Mouse (Mus musculus) yolk sac, embryonic 10.5 days (tissue): ENCODE measurements around the gene Crxos.
A peak's percentile ranks its signal among the peaks of the same experiment; 100 is the strongest.

Experiments used
- DNase-seq: peaks from one replicate; pipeline ENCODE4 v3.0.0-alpha.2; 2017; ENCODE audit warnings: low spot score

Crxos gene

DNA sequence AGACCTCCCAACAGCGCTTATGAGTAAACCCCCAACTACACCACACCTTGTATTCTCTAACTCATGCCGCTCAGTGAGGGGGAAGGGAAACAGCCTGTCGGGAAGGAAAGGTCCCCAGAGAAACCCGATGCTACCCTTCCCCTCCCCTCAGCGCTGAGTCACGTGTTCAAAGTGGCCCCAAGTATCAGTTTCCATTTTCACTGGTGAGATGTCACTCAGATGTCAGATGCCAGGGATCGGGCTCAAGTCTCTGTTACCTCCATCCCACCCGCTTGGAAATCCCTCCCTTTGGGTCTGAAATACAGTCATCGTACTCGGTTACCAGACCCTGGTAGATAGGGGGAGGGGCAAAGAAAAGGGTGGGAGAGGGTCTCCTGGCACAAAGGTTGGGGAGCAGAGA, 39.4 kb downstream of the Crxos start:
- peak; percentile 50 for DNase-seq

DNA sequence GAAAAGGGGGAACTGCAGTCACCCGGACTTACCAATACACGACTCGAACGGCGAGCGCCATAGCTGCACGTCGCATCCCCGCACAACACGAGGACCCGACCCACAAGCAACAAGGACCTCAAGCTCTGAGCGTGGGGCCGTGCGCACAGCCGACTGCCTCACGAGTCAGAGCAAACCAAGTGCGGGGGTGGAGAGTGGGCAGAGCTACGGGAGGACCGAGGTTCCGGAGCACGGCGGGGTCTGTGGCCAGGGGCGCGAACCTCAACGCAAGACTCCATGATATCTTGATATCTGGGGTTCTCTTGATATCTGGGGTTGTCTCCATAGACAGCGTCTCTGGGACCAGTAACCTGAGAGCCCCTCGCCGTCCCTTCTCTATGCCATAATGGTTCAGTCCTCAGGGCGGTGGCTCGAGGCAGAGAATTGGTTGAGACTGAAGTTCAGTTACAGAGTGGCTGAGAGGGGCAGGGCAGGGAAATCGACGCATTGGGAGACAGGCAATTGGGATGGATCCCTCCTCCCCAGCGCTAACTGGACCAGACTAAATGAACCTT, 39.9 kb downstream of the Crxos start, which contains the start of gene Selenow:
Selenow (minus strand) TSS at position 183 of the 554 bp plus-strand sequence.
- peak; percentile 94 for DNase-seq

GRCm38 (mm10) chr7:15929910-15930309, 47.5 kb downstream of the Crxos start:
- DNase-seq: peak; percentile 56

DNA sequence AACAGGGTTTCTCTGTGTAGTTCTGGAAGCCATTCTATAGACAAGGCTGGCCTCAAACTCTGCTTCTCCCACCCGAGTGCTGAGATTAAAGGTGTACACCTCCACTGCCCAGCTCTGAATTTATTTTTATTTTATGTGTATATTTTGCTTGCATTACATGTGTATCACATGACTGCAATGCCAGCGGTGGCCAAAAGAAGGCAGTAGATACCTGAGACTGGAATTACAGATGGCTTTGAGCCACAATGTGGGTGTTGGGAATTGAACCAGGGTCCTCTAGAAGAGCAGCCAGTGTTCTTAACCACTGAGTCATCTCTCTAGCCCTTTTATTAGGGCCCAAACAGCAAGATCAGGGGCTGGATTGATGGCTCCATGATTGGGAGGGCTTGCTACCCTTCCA, 48.1 kb downstream of the Crxos start:
- DNase-seq: no peak

- no peak for DNase-seq
Observed at GRCm38 (mm10) chr7:15931635-15932034, 49.2 kb downstream of the Crxos start.

DNA sequence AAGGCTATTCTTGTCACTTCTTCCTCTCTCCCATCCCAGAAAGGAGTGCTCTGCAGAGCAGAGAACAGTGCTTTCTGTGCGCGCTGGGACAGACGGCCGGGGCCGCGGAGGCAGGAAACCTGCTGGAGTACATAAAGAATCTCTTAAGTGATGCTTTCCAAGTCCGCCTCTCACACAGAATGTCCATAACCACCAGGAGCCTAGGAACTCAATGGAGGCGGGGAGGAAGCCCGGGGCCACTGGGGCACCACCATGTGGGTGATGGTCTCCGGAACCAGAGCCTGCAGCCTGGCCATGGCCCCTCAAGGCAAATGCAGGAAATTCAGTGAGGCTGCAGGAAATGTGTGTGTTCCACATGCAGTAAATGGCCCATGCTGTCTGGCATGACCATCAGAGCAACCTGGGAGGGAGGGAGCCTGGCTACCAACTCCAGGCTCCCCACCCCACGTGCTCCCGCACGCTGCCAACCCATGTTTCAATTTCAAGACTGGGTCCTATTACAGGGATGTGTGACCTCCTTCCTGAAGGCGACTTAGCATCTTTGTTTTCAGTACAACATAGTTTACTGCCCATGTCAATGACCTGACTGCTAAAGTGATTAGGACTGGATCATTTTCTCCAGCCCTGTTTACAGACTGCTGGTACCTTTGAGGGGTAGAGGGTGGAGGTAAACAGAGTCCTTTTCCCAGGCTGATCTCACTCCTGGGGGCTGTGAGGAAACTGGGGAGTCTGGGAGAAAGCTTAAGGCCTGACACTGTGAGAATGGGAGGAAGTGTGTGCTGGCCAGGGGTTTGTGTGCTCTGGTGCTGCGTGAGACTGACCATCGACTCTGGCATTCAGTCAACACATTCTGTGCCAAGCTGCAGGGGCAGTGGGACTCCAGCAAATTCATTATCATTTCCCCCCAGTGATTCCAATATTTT, 51.3 kb downstream of the Crxos start:
- no peak for DNase-seq

- DNase-seq: no peak
Observed at GRCm38 (mm10) chr7:15937491-15937890, 55.1 kb downstream of the Crxos start.

DNA sequence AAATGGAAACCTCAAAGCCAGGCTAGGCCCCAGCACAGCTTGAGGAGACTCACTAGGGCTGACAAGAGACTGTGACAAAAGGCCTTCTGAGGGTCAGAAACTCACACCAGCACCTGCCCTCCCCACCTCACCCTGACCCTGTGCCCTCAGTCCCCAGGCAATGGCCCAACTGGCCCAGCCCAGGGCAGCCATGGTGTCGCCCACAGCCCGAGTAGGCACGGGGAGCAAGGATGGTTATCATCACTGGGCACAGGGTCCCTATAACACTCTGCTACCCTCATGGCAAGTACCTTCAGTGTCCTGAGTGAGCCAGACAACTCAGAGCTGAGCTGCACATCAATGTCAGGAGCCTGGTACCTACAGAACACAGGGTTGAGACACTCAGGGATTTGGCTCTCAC, 56.2 kb downstream of the Crxos start:
- no peak for DNase-seq

DNA sequence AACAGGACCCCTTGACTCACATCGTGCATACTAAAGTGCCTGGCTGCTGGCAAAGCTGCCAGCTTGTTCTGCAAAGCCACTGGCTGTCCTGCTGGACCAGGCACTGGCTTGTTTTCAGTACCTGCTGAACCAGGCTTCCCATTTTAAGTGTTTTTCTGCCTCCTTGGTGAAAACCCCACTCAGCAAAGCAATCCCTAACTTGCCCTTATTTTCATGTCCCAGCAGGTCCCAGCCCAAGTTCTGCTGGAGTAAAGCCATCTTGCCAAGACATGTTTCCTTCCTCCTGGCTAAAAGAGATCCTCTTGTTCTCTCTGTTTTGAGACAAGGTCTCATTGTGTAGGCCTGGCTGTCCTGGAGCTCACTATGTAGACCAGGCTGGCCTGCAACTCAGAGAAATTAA, 61.9 kb downstream of the Crxos start:
- no peak for DNase-seq

DNA sequence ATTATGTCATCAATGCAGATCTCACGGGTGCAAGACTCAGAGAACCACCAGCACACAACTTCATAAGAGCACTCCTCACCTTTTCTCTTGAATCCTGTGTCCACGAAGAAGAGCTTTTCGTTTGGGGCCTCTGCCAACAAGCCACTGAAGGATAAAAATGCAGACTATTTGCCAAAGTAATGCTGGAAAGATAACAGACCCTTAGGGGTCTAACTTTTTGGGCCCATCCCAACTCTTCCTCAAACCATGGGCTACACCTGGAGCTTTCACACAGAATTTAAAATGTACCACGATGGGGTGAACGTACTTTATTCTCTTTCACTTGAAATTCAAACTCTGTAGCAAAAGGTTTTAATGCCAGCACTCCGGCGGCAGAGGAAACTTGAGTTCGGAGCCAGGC, 62.8 kb downstream of the Crxos start:
- DNase-seq: no peak

GRCm38 (mm10) chr7:15945721-15946536, 63.5 kb downstream of the Crxos start, which contains the start of gene Nop53:
Nop53 (minus strand) TSS chr7:15946074.
- peak; percentile 94 for DNase-seq

GRCm38 (mm10) chr7:15947653-15948260, 65.3 kb downstream of the Crxos start:
- no peak for DNase-seq

DNA sequence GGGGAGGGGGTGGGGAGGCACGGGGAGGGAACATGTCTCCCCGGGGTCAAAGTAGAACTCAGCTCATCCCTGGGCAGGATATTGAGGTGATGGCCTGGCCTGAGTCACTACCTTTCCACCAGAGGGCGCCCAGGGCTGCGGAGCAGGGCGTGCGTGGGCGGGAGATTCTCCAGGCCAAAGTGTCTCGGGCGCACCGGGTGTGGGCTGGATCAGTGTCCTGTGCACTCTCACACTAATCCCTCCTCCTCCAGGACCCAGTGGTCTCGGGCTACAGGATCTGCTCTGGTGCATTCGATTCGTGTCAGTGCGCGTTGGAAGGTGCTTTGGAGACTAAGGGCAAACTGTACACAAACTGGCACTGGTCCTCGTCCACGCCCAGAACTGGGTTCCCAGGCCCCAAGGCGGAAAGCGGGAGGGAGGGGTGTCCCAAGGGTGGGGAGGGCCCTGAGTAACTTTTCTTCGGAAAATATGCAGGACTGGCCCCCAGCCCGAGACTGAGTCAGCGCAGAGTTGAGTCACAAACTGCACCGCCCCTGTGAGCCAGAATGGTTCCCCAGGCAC, 66.0 kb downstream of the Crxos start:
- DNase-seq: peak; percentile 79

DNA sequence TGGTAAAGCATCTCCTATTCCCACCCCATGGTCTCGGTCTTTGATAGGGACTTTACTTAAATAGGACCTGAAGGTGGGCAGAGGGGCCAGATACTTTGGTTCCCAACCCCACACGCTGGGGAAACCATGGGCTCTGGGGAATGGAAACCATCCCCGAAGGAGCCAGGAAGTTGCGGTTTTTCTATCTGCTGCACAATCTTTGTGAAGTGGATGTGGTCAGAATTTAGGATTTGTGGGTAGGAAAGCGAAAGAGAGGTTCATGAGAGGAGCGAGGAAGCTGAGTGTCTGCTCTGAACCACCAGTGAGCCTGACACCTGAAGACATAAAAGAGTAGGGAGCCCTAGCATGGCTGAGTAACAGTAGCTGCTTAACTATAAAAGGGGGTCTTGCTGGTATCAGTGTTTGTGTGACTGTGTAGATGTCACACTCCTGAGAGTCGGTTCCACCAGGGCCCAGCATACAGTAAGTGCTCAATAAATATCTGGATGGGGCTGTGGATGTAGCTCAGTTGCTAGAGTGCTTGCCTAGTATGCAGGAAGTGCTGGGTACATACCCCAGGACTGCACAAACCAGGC, 66.9 kb downstream of the Crxos start:
- DNase-seq: no peak

GRCm38 (mm10) chr7:15950008-15950407, 67.6 kb downstream of the Crxos start:
- DNase-seq: no peak

GRCm38 (mm10) chr7:15952416-15952815, 70.0 kb downstream of the Crxos start:
- no peak for DNase-seq
